Mouse (Mus musculus) left cerebral cortex, adult 18-20 months (tissue): ENCODE results near the gene Ctag2. TPM values are rescaled to one million over a fixed set of nuclear protein-coding genes. Genes with fewer than 3 reads are reported as not detected.

Experiments used
- DNase-seq, 2 experiments: peaks; one replicate each; pipeline ENCODE4 v3.0.0; 2021 to 2022; ENCODE audit warnings: low spot score in 2 of 2, mixed read lengths in 1 of 2
- long read RNA-seq, 2 experiments: library from polyadenylated mRNA; stranded (forward); transcript quantifications; one replicate each; pipeline ENCODE4 v2.0.0; 2021
- total RNA-seq, 2 experiments: library from RNA; stranded (reverse); gene quantifications; 2 replicates each; pipeline ENCODE4 v1.2.3; 2021

Gene Ctag2
- not detected for total RNA-seq
- long read RNA-seq, experiment 1 = 0 reads
- long read RNA-seq, experiment 2 = 0 reads

DNA sequence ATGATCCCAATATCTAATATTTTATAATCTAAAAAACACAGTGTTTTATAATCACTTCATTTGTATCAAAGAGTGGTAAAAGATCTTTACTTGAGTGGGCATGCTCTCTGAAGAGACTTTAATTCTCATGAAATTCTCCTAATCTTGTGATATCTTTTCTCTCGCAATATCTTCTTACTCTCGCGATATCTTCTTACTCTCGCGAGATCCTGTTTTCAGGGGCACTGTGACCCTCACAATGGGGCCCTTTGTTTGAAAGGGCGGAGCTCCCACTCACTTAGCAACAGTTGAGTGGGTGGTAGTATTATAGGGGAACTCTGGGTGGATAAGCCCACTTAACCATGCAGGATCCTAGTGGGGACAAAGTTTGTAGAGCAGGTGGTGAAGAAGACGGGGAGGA lies at the start of gene Ctag2:
Gene Ctag2 (plus strand): TSS at position 301 of the 400 bp plus-strand sequence.
- DNase-seq = no peak
